Mouse (Mus musculus) CD4-positive helper T cell, adult 2 months (primary cell): ENCODE results near the gene Mamdc4.
"Not testable (repeated sequence)": the region's sequence is repeated elsewhere in the genome, so short reads cannot be mapped to it uniquely, and the experiment has no call there.

Source experiments
- DNase-seq: peaks from one replicate; pipeline ENCODE4 v3.0.0-alpha.2; 2012; ENCODE audit warnings: low read depth, missing footprints, low spot score

Gene Mamdc4

GRCm38 (mm10) chr2:25560551-25560950 lies 14.1 kb downstream of the Mamdc4 start:
- DNase-seq, result no peak

DNA sequence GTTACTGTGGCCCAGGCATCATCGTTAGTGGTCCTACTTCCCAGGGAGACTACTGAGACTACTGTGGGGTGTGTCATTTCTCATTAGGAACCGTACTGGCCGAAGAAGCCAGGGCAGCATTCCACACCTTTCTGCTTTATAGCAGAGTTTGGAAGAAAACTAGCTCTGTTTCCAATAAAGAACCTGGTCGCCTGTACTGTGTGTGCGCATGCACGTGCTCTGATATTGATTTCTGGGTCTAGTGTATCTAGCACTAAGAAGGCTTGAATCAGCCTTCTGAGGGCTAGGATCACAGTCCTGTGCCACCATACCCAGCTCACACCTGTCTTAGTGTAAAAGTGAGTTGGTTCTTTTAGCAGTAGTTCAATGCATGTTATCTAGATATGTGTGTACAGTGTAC lies 15.9 kb downstream of the Mamdc4 start:
- DNase-seq, result no peak

DNA sequence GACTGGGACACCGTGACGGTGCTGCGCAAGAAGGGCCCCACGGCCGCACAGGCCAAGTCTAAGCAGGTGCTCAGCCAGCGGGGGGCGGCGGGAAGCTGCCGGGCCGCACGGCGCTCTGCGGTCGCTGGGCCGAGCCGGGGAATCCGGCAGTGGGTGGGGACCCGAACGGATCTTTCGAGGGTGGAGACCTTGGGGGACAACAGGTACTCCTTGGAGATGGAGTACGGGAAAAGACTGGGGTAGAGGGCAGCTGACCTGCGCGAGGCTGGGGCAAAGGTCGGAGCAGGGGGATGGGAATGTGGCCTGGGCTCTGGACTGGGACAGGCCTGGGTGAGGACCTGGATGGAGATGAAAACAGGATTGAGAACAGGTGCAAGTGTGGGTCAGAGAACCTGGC lies 16.7 kb downstream of the Mamdc4 start:
- no peak for DNase-seq

- peak; percentile 94 for DNase-seq
Measured at GRCm38 (mm10) chr2:25557221-25557963, 17.3 kb downstream of the Mamdc4 start, which contains the start of gene Edf1. TSS of gene Edf1 (plus strand) at chr2:25557847.

DNA sequence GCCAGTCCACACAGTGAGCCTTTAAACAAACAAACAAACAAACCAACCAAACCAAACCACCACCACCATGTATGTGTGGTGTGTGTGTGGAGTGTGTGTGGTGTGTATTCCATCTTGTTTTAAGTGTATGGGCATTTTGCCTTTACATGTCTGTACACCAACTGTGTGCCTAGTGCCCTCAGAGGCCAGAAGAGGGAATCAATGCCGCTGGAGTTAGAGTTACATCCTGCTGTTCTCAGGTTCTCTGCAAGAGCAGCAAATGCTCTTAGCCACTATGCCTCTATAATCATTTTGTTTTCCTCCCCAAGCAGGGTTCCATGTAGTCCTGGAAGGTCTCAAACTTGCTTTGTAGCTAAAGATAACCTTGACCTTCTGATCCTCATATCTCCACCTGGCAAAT lies 18.3 kb downstream of the Mamdc4 start:
- no peak for DNase-seq

- not testable (repeated sequence) for DNase-seq
Measured at GRCm38 (mm10) chr2:25555479-25555878, 19.2 kb downstream of the Mamdc4 start.

DNA sequence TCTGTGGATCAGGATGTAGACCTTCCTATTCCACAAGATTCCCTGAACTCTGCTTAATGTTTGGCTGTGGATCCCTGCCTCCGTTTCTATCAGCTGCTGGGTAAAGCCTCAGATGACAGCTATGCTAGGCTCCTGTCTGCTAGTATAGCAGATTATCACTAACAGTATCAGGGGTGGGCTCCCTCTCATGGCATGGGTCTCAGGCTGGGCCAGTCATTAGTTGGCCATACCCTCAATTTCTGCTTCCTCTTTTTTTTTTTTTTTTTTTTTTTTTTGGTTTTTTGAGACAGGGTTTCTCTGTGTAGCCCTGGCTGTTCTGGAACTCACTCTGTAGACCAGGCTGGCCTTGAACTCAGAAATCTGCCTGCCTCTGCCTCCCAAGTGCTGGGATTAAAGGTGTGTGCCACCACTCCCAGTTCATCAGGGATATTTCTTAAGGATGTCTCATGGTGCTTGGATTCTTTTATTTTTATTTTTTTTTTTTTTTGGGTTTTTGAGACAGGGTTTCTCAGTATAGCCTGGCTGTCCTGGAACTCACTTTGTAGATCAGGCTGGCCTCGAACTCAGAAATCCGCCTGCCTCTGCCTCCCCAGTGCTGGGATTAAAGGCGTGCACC lies 21.4 kb downstream of the Mamdc4 start:
- not testable (repeated sequence) for DNase-seq

DNA sequence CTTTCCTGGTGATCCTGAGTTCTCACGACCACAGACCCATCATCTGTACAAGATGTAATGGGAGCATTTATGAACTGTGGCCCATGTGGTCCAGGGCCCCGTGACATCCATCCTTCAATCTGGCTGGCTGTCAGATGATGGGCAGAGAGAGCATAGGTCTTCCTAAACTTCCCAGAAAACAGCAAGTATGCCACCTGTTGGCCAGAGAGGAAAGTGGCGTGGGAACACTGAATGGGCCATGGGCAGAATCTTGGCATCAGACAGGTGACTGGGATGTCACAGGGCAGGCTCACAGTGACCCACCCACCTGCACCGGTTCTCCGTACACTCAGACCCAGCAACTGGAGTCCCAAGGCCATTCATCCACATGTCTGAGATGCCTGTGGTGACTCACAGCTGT lies 23.5 kb downstream of the Mamdc4 start:
- peak; percentile 57 for DNase-seq

- peak; percentile 93 for DNase-seq
Measured at GRCm38 (mm10) chr2:25549021-25549991, 25.3 kb downstream of the Mamdc4 start.

DNA sequence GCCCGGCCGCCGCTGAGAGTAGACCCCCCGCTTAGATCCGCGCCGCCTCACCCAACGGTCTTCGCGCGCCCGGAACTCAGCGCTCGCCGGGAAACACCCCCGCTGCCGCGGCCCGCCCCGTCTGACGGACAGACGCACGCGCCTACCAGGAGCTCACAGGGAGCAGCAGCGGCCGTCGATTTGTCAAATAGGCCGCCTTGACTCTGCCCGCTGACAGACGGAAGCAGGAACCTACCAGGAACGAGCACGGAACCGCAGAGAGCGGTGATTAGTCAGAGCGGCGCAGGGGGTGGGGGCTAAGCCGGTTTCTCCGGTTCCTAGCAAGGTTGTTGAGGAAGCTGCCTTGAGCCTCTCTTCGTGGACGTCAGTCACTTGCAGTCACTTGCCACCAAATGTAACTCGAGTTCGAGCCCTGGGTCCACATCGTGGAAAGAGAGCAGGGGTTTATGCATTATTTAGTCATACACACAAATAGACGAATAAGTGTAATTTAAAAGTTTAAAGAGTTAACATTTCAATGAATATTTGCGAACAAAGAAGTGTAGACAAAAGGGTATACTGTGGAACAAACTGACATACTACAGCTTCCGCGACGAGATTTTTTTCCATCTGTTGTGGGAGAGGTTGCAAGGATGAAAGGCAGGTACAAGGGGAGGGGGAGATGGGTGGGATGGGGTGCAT lies 27.7 kb downstream of the Mamdc4 start, which contains the start of gene Traf2:
Gene Traf2 (minus strand): TSS at position 130 of the 681 bp plus-strand sequence.
- peak; percentile 99 for DNase-seq

GRCm38 (mm10) chr2:25545996-25546810 lies 28.4 kb downstream of the Mamdc4 start:
- peak; percentile 28 for DNase-seq

- DNase-seq, result no peak
Measured at GRCm38 (mm10) chr2:25541644-25542367, 32.8 kb downstream of the Mamdc4 start.

- no peak for DNase-seq
Measured at GRCm38 (mm10) chr2:25540541-25540948, 34.1 kb downstream of the Mamdc4 start.

- DNase-seq, result no peak
Measured at GRCm38 (mm10) chr2:25536531-25536930, 38.1 kb downstream of the Mamdc4 start.

- no peak for DNase-seq
Measured at GRCm38 (mm10) chr2:25534866-25535182, 39.8 kb downstream of the Mamdc4 start.

- DNase-seq, result peak; percentile 91
Measured at GRCm38 (mm10) chr2:25534178-25534865, 40.3 kb downstream of the Mamdc4 start.

GRCm38 (mm10) chr2:25533707-25534106 lies 40.9 kb downstream of the Mamdc4 start:
- DNase-seq, result no peak

DNA sequence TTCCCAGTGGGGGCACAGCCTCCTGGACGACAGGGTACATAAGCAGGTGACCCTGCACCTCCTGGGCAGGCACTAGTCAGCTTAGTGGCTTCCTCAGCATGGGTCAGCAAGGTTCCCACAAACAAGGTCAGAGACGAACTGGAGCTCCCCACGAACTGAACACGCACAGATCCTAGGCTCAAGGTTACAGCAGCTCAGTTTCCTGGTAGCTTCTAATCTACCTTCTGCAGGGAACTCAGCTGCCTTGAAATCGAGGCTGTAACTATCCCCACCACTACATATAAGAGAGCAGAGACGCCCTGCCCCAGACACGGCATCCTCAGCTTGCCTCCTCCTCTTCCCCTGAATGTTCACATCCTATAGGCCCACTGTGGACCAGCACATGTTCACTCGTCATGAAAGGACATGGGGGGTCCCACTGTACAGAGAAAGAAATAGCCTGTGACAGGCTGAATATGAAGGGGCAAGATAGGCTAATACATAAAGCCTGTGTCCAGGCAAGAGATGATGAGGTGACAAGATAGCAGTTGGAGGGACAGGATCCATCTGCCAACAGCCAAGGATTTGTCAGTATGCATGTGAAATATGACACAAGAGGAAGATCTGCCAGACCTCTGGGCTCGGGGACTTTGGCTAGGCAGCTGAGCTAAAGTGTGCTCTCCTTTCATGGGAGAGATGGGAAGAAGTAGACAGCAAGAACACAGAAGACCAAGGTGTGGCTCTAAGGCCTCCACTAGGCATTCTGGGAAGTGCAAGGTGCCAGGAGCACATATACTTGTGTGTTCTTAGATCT lies 47.9 kb downstream of the Mamdc4 start:
- DNase-seq, result no peak
